Mouse (Mus musculus): Measurements from ENCODE around the gene Slc4a5.

Slc4a5 gene

GRCm38 (mm10) chr6:83265253-83265652 is 45.6 kb downstream of the Slc4a5 start:
- CTCF ChIA-PET: interaction anchor here (0.5 to 3.8 kb wide), 80 partner anchors 9 to 1176 kb away, joined by 3 to 76 read pairs (median 4); partner anchors contain the start of genes Ccdc142 (in 3 of the 4), Dctn1 (in 3 of the 4), Gm42688 (in 3 of the 4) and 1700003E16Rik (in 1 of the 4)
- POLR2A ChIA-PET: interaction anchor here in 3 of 4 experiments (0.7 to 3.8 kb wide), 14 partner anchors 12 to 164 kb away, joined by 3 to 16 read pairs (median 3); partner anchors contain the start of genes Ccdc142 (in 1 of the 3), Dctn1 (in 1 of the 3), Gm42688 (in 1 of the 3) and Wbp1 (in 1 of the 3)

- ChIA-PET POLR2A (interaction anchor here in 3 of 4 experiments (0.8 to 3.8 kb wide), 11 partner anchors 12 to 144 kb away, joined by 3 to 16 read pairs (median 3); partner anchors contain the start of genes Dctn1 (in 1 of the 3) and Wbp1 (in 1 of the 3)), CTCF (interaction anchor here (0.5 to 3.8 kb wide), 66 partner anchors 8 to 446 kb away, joined by 3 to 76 read pairs (median 5); partner anchors contain the start of genes Ccdc142 (in 3 of the 4), Gm42688 (in 3 of the 4), Dctn1 (in 2 of the 4) and 1700003E16Rik (in 1 of the 4))
Measured at GRCm38 (mm10) chr6:83265653-83266052, 46.0 kb downstream of the Slc4a5 start.

- CTCF ChIA-PET: interaction anchor here (0.6 to 3.5 kb wide), 17 partner anchors 9 to 373 kb away, joined by 3 to 24 read pairs (median 4); partner anchors contain the start of genes Dctn1 (in 2 of the 4), Ccdc142 (in 1 of the 4), Gm42688 (in 1 of the 4) and Rtkn (in 1 of the 4)
- POLR2A ChIA-PET: interaction anchor here in 3 of 4 experiments (0.6 to 3.8 kb wide), 17 partner anchors 10 to 270 kb away, joined by 3 to 16 read pairs (median 5); partner anchors contain the start of genes Dqx1 (in 1 of the 3), Mob1a (in 1 of the 3), Mthfd2 (in 1 of the 3) and Wbp1 (in 1 of the 3)
Measured at GRCm38 (mm10) chr6:83267616-83268015, 48.0 kb downstream of the Slc4a5 start.

- ChIA-PET POLR2A (interaction anchor here in 3 of 4 experiments (0.6 to 2.2 kb wide), 19 partner anchors 9 to 384 kb away, joined by 3 to 8 read pairs (median 3); partner anchors contain the start of genes Aup1 (in 1 of the 3), Dqx1 (in 1 of the 3), Htra2 (in 1 of the 3) and Mob1a (in 1 of the 3)), CTCF (interaction anchor here (0.7 to 3.5 kb wide), 16 partner anchors 10 to 232 kb away, joined by 3 to 24 read pairs (median 4); partner anchors contain the start of genes Dctn1 (in 2 of the 4), Ccdc142 (in 1 of the 4) and Gm42688 (in 1 of the 4))
Measured at GRCm38 (mm10) chr6:83268144-83269010, 48.7 kb downstream of the Slc4a5 start.

- ChIA-PET POLR2A (interaction anchor here in 1 of 4 experiments (1.5 kb wide), 1 partner anchor 152 kb away, joined by 3 read pairs; the partner anchor contains the start of gene Wbp1), CTCF (interaction anchor here in 3 of 4 experiments (0.6 to 1.8 kb wide), 4 partner anchors 9 to 665 kb away, joined by 3 to 5 read pairs (median 4); no protein-coding TSS in a partner anchor)
Measured at GRCm38 (mm10) chr6:83273733-83274132, 54.1 kb downstream of the Slc4a5 start.

GRCm38 (mm10) chr6:83277151-83277550 is 57.5 kb downstream of the Slc4a5 start:
- ChIA-PET POLR2A (interaction anchor here in 3 of 4 experiments (0.8 to 2.5 kb wide), 21 partner anchors 9 to 281 kb away, joined by 3 to 16 read pairs (median 3); partner anchors contain the start of genes Dguok (in 1 of the 3) and Rtkn (in 1 of the 3)), CTCF (interaction anchor here (0.6 to 4.6 kb wide), 18 partner anchors 9 to 331 kb away, joined by 3 to 80 read pairs (median 5); partner anchors contain the start of genes Dctn1 (in 2 of the 4), Ccdc142 (in 1 of the 4) and Gm42688 (in 1 of the 4))

- POLR2A ChIA-PET: interaction anchor here (0.6 to 1.6 kb wide), 23 partner anchors 10 to 282 kb away, joined by 3 to 6 read pairs (median 3); partner anchors contain the start of genes 1700003E16Rik (in 1 of the 4), Ccdc142 (in 1 of the 4), Dctn1 (in 1 of the 4) and Gm42688 (in 1 of the 4)
- CTCF ChIA-PET: interaction anchor here (0.6 to 4.6 kb wide), 66 partner anchors 8 to 576 kb away, joined by 3 to 80 read pairs (median 4); partner anchors contain the start of genes Ccdc142 (in 3 of the 4), Dctn1 (in 3 of the 4), Gm42688 (in 3 of the 4) and 1700003E16Rik (in 2 of the 4)
Measured at GRCm38 (mm10) chr6:83278881-83279280, 59.3 kb downstream of the Slc4a5 start.

GRCm38 (mm10) chr6:83280256-83280955 is 60.8 kb downstream of the Slc4a5 start:
- ChIA-PET CTCF (interaction anchor here (0.6 to 4.6 kb wide), 21 partner anchors 8 to 375 kb away, joined by 3 to 80 read pairs (median 6); partner anchors contain the start of genes Ccdc142 (in 1 of the 4), Dctn1 (in 1 of the 4) and Gm42688 (in 1 of the 4)), POLR2A (interaction anchor here in 3 of 4 experiments (0.6 to 1.0 kb wide), 7 partner anchors 13 to 159 kb away, joined by 3 to 5 read pairs (median 3); partner anchors contain the start of gene Wbp1 (in 1 of the 3))

GRCm38 (mm10) chr6:83300447-83301229 is 81.0 kb downstream of the Slc4a5 start:
- ChIA-PET CTCF (no interaction called here), POLR2A (interaction anchor here in 1 of 4 experiments (1.2 to 3.1 kb wide), 5 partner anchors 9 to 87 kb away, joined by 3 to 17 read pairs (median 5); partner anchors contain the start of genes Mob1a and Mthfd2)

- POLR2A ChIA-PET: interaction anchor here in 3 of 4 experiments (0.6 to 6.6 kb wide), 6 partner anchors 11 to 238 kb away, joined by 3 to 60 read pairs (median 4); no protein-coding TSS in a partner anchor
- CTCF ChIA-PET: interaction anchor here in 1 of 4 experiments (0.6 kb wide), 1 partner anchor 23 kb away, joined by 3 read pairs; no protein-coding TSS in a partner anchor
Measured at GRCm38 (mm10) chr6:83301294-83301693, 81.7 kb downstream of the Slc4a5 start.

- CTCF ChIA-PET: no interaction called here
- POLR2A ChIA-PET: interaction anchor here (0.7 to 6.6 kb wide), 11 partner anchors 9 to 181 kb away, joined by 3 to 60 read pairs (median 4); partner anchors contain the start of genes Mob1a (in 1 of the 4), Mthfd2 (in 1 of the 4) and Wbp1 (in 1 of the 4)
Measured at GRCm38 (mm10) chr6:83302264-83302663, 82.6 kb downstream of the Slc4a5 start.

- CTCF ChIA-PET: interaction anchor here in 1 of 4 experiments (0.6 to 1.5 kb wide), 2 partner anchors 41 to 388 kb away, joined by 3 to 5 read pairs; no protein-coding TSS in a partner anchor
Measured at GRCm38 (mm10) chr6:83309017-83309416, 89.4 kb downstream of the Slc4a5 start.

GRCm38 (mm10) chr6:83311206-83311605 is 91.6 kb downstream of the Slc4a5 start:
- POLR2A ChIA-PET: interaction anchor here in 2 of 4 experiments (0.5 to 10.4 kb wide), 7 partner anchors 9 to 152 kb away, joined by 3 to 155 read pairs (median 4); partner anchors contain the start of genes Mob1a (in 1 of the 2) and Mthfd2 (in 1 of the 2)
- CTCF ChIA-PET: no interaction called here

More at GRCm38 (mm10) chr6:83309017-83309416, 89.4 kb downstream of the Slc4a5 start:
- POLR2A ChIA-PET: interaction anchor here in 3 of 4 experiments (0.6 to 10.4 kb wide), 7 partner anchors 8 to 255 kb away, joined by 3 to 155 read pairs (median 3); partner anchors contain the start of genes Mob1a (in 2 of the 3), Mthfd2 (in 2 of the 3), Aup1 (in 1 of the 3) and Dqx1 (in 1 of the 3)

GRCm38 (mm10) chr6:83312021-83312420 is 92.4 kb downstream of the Slc4a5 start:
- CTCF ChIA-PET: interaction anchor here in 1 of 4 experiments (0.7 to 1.1 kb wide), 2 partner anchors 8 to 387 kb away, joined by 3 to 6 read pairs; no protein-coding TSS in a partner anchor
- POLR2A ChIA-PET: interaction anchor here in 3 of 4 experiments (0.5 to 10.4 kb wide), 10 partner anchors 10 to 197 kb away, joined by 3 to 155 read pairs (median 4); partner anchors contain the start of genes Mob1a (in 3 of the 3) and Mthfd2 (in 3 of the 3)

GRCm38 (mm10) chr6:83312514-83312913 is 92.9 kb downstream of the Slc4a5 start:
- ChIA-PET POLR2A (interaction anchor here in 3 of 4 experiments (0.5 to 10.4 kb wide), 12 partner anchors 8 to 198 kb away, joined by 3 to 155 read pairs (median 4); partner anchors contain the start of genes Mob1a (in 3 of the 3) and Mthfd2 (in 3 of the 3)), CTCF (interaction anchor here in 1 of 4 experiments (1.1 kb wide), 1 partner anchor 9 kb away, joined by 3 read pairs; no protein-coding TSS in a partner anchor)

Measured in embryonic stem cell, embryonic (primary cell).